Mouse (Mus musculus) gastrocnemius, postnatal 14 days (tissue): Measurements from ENCODE around the gene Smcp. TPM values are rescaled to one million over a fixed set of nuclear protein-coding genes. Genes with fewer than 3 reads are reported as not detected.

ENCODE experiments used
- DNase-seq: peaks from one replicate; pipeline ENCODE4 v3.0.0; 2021; ENCODE audit warnings: mixed read lengths
- intact Hi-C: fragments of 180-260 bp; cut with DNase I; formaldehyde crosslinking; loops from one replicate; pipeline ENCODE4 v1.15.1; 2025; ENCODE audit warnings: low total_unique reads
- long read RNA-seq, 2 experiments: library from polyadenylated mRNA; stranded (forward); transcript quantifications; one replicate each; pipeline ENCODE4 v2.0.0; 2021
- total RNA-seq, 2 experiments: library from RNA; stranded (reverse); gene quantifications; 2 replicates each; pipeline ENCODE4 v1.2.3; 2021

The Smcp gene
- total RNA-seq: not detected
- long read RNA-seq, experiment 1: 0 reads
- long read RNA-seq, experiment 2: 0 reads

DNA sequence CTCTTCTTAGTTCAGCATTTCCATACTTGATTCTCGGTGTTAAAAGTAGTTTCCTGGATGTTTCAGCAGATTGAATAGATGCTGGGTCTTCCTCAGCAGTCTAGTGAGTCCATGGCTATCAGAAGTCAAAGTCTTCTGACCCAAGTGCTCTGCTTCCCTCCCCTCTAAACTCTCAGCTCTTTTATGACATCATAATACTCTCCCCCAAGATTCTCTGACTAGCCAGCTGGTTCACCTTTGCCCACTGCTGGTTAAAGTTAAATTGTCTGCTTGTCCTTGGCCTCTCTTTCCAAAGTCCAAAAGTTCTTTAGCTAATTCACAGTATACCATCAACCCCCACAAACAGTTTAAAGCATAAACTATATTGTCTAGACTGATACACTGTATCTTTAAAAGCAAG, at the start of gene Smcp:
Gene Smcp (minus strand): TSS at position 140 of the 400 bp plus-strand sequence.
- intact Hi-C loops: no loop called here
- no peak for DNase-seq

DNA sequence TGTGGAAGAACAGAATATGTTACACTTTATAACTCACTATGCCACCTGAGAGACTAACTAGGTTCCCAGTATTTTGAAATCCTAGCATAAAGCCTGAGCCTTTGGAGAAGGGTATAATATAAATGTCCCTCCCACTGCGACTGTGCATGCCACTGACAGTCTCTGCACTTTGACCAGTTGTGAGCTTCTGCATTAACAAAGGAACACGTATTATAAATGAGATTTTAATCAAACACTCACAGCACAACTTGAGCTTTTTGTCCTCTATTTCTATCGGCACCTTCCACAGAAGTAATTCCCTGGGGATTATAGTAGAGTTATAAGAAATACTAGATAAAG, 49.8 kb upstream of the Smcp start:
- intact Hi-C loops: no loop called here
- DNase-seq: no peak

DNA sequence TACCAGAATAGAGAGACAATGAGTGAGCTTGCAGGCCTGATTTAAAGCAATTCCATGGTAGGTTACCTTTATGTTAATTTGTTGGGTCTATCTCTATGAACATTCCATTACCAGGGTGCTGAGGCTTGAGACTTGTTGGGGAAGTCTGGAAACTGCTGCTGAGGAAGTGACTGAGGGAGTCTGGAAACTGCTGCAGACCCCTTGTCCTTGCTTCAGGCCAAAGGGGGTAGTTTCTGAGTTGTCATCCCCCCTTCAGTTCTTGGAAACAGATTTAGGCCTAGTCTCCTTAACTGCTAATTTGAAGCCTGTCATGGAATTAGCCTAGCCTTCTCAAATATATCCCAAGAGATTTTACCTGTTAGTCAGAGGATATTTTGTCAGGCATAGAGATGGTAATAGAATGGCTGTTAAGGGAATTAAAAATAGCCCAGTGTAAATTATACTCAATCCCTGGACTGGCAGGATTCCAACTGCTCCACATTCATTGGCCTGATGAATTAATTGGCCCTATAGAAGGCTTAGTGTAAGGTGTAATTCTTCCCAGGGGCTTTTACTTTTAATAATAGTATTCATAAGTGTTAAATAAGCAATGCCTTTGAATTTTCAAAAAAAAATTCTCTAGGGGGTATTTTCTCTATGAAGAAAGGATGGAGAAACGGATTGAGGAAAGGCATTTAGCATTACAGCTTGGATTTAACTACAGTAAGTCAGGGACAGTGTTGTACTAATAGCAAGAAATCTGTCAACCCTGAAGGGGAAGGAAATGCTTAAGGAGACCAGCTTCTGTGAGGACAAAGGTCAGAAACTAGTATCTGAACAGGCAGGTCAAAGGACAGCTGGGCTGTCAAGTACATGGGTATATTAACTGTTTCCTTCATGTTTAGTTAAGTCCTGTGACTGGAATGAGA, 49.2 kb upstream of the Smcp start:
- intact Hi-C loops: no loop called here
- no peak for DNase-seq

DNA sequence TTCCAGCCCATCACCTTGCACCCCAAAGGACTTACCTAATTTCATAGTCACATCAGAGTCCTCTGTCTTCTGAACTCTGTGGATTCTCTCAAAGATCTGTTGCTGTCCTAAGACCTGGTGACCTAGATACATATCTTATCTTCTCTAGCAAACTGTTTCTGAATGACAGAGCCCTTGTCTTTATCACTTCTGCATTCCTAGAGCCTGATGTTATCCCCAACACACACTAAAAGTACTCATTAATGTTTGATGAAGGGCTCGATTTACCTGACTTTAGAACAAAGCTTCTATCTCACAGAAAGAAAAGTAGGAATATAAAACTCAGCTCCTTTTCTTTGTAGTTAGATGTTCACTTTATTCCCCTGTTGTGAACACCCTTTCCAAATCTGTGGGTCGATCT, 32.8 kb upstream of the Smcp start, which contains the start of gene Lce6a:
Gene Lce6a (minus strand): TSS at position 101 of the 400 bp plus-strand sequence.
- intact Hi-C loops: no loop called here
- DNase-seq: no peak

DNA sequence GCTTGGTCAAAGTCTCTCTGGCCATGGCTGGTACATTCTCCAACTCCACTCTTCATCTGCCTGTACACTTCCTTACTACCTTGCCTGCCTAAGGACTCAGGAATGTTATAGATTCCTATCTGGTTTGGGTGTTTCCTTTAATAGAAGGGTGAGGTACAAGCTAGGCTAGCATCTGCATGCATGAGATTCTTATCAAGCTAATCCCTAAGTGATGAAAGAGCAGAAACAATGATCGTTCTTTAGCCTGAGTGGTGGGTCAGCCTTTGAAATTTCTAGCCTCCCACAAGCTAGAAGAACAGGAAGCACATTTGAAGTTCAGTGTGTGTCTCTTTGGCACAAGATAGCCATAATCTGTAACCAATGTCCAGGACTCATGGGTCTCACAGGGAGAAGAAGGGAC, 21.0 kb upstream of the Smcp start:
- DNase-seq: no peak
- intact Hi-C loops: no loop called here

DNA sequence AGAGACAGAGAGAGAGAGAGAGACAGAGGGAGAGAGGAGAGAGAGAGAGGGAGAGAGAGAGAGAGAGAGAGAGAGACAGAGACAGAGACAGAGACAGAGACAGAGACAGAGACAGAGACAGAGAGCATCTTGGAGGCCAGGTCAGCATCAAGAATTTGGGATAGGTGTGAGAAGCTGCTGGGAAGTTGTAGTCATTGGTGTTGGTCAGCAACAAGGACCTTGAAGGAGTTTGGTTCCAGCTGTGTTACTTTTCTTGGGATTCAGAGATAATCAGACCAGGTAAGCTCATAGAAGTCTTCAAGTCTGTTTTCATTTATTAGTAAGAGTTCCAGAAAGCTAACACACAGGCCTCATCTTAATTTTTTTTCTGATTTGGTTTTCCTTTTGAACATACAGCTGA, 18.6 kb upstream of the Smcp start, which contains the start of gene 2210017I01Rik:
Gene 2210017I01Rik (minus strand): TSS at position 101 of the 400 bp plus-strand sequence.
- intact Hi-C loops: no loop called here
- no peak for DNase-seq

DNA sequence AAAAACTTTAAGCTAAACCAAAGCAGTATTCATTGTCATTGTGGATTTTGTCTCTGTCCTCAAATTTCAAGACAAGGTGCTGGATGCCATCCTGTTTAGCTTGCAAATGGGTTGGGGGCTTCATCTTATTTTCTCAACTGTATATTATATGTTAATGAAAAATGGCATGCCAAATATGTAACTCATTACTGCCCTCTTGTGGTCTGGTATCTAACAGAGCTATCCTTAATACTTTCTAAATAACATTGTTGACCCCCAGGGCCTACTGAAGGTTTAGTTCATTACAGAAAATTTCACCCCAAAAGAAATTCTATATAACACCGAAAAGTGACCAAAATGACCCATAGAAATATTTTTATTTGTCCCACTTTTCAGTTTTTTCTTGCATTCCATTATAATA, 13.4 kb upstream of the Smcp start:
- intact Hi-C loops: no loop called here
- DNase-seq: no peak

DNA sequence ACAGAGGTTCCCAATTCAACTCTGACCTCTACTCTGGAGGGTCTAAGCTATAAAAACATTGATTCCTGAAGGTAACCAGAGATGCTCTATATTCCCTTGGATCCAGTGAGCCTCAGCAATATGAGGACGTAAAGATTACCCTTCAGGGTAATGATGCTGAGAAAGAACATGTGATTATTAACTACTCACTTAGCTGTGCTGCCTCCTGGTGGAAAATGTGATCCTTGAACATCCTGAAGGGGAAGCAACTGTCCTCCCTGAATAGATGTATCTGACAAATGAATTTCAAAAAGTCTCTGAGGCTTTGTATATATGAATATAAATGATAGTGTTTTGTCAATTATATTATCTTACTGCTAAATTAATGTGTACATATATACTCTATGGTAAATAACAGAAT, 11.7 kb upstream of the Smcp start:
- intact Hi-C loops: no loop called here

DNA sequence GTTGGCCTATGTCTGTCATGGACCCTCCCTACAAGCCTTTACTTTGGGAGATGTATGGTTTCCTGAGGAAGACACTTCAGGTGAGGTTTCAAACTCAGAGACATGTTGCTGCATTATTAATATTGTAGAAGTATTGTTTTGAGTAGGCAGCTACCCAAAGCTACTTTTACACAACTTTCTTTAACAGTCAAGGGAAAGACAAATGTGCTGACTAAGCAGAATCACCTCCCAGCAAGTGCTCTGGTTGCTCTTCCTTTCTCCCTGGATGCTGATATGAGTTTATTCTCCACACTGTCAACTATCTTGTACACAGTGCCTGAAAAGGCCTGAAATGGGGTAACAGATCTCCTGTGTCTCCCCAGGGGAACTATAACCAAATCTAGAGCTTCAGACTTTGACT, 11.2 kb upstream of the Smcp start:
- DNase-seq: no peak
- intact Hi-C loops: no loop called here

More for the DNA sequence above, 11.7 kb upstream of the Smcp start:
- DNase-seq: no peak

DNA sequence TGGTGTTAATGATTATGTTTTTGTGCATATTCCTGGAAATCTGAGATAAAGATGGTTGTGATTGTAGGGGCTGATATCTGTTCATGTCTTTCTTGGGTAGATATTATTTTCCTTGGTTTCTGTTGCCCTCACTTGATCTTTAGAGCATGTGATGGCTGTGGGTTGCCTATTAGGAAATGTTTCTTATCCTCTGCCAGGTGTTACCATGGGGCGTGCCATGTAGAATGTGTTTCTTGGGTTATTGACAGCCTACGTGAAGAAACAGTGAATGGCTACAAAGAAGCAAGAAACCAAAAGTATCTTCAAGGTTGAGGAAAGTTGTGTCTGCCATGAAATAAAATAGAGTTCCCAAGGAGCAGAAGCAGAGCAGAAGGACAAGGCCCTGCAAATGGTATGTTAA, 9.6 kb upstream of the Smcp start:
- intact Hi-C loops: no loop called here
- DNase-seq: no peak

DNA sequence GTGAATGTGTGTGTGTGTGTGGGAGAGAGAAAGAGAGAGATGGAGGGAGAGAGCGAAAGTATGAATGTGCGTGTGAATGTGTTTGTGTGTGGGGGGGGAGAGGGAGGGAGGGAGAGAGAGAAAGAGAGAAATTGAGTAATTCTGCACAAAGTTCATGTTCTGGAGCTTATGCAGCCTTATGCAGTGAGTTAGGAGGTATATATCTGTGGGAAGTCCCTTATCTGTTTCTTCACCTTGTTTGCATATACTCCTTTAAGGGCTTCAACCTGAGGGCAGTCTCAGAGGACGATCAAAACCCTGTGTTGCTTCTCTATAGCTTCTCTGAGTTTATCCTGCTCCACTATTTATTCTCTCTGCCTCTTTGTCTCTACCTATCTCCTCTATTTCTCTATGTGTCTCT, 1.6 kb downstream of the Smcp start:
- intact Hi-C loops: no loop called here
- no peak for DNase-seq

DNA sequence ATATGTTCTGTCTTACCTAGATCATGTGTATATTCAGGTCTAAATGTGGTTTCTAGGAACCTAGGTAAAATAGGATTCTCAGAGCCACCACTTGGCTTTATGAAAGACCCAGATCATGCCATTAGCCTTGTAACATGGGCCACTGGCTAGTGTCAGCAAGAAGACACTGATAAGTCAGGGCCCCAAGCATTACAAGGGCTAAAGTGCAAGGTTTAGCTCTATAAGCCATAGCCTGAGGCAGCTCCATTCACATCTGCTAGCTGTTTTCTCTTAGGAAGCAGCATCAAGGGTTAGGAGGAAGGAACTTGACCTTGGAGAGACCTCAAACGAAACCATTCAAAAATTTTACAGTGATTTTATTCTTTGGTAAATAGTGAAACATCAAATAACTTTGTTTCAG, 3.7 kb downstream of the Smcp start:
- intact Hi-C loops: no loop called here
- no peak for DNase-seq

DNA sequence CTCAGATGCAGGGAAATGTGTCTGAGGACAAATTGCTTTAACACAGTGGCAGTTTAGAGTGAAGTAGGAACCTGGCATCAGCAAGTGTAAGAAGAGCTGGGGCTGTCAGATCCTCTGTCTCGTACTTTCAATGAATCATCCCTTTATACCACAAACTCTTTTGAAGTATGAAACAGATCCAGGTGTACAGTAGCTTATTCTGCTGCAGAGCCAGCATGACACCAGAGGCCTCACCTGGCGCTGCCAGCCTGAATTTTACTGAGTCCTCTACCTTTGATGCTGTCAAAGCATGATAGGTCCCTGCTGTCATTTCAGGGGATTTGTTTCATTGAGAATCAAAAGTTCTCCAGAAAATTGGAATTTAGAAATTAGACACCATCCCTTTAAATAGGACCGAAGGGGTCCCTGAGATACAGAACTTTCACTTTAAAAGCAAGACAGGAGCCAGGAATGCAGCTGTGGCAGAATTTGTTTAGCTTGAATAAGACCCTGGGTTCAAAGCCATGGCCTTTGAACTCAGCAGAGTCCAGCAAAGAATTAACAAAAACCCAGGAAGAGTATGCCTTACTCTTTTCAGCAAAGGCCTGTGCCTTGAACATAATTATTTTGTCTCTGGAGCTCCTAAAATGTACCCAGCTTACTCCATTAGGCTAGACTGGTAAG, 5.5 kb downstream of the Smcp start:
- intact Hi-C loops: no loop called here
- DNase-seq: no peak

DNA sequence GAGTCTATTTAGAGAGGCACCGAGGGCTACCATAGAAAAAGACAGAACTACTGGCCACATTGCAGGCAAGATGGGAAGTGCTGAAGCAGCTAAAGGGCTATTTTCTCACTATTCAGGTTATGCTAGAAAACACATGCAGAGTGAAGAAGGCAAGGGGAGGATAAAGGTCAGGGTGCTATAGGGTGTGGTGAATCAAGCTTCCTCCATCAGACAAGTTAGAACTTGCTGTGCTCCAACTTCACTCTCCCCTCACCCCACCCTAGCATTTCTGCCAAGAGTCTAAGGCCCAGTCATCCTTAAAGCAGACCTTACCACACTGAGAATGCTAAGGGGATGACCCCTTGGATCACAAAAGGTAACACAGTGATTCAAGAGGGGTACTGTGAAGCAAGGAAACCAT, 9.3 kb downstream of the Smcp start:
- intact Hi-C loops: no loop called here
- DNase-seq: no peak

DNA sequence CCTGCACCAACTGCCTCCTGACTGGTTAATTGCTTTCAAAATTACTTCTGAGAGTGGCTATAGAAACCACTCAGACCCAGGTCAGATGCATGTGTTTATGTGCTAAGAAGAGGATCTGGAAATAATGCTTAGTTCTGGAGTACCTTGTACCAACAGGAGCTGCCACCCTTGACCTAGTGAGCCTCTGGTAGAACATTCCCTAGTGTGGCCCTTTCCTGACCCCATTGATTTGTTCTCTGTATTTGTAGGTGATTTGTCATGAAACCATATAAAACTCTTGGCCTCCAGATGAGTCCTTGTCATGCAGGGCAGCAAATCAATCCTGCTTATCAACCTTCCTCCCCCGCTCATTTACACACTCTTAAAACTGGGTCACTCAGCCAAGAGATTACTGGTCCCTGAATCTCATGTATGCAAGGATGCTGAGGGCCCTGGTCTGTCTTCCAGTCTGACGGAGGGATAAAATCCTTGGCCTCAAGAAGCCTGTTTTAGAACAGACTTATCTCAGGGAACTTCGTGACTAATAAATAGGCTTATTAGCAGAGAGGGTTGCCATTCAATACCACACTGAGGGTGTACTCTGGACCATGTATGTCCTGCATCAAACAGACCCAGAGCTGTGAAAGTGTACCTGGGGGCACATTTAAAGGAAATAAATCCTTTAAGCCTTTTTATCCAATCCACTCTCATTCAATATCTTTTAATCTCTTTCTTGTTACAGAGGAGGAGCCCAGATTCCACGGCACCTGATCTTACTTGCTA, 10.0 kb downstream of the Smcp start:
- intact Hi-C loops: no loop called here
- DNase-seq: no peak

DNA sequence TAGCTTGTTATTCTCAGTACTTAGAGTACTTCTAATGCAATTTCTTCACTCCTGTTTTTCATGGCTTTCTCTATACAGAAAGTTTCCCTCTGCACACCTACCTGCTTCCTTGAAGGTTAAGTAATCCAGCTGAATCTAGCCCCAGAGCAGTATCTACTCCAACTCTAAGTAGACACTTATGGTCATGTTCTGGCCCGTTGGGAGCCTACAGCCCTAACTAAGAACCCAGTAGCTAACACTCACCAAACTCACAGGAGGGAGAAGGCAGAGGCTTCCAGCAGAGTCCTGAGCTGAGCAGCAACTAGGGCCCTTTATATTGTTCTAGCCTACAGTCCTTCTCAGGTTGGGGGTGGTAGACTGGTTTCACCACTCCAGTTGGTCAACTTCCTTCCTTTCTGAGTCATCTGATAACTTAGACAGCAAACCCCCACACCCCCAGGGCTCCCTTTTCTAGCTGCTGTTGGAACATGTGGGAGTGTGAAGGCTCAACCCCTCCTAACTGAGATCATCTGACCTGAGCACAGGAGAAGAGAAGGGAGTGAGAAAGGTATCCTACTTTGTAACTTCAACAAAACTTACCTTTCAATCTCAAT, 15.3 kb downstream of the Smcp start, which contains the start of gene Ivl:
Gene Ivl (minus strand): TSS at position 287 of the 593 bp plus-strand sequence.
- intact Hi-C loops: no loop called here
- DNase-seq: no peak

DNA sequence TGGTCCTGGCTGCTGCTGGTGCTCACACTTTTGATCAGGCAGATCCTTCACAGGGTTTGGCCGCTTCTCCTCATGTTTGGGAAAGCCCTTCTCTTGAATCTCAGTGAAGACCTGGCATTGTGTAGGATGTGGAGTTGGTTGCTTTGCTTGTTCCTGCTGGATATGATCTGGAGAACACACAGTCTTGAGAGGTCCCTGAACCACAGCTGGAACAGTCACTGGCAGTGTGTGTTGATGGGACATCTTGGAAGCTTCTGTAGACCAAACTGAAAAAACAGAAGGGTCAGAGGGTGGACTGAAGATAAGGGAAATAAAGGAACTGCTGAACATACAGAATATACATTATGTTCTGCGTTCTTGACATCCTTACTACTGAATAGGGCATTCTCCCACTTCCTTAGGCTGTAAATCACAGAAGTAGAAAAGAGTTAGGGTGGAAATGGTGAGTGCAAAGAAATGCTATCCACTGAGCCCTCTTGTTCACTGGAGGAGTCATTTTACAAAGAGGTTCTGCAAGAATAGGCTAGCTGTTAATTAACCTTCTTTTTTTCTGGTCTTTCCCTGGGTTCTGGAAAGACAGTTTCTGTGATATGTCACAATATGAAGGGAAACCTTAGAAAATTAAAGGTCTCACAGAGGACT, 16.2 kb downstream of the Smcp start:
- intact Hi-C loops: no loop called here
- DNase-seq: no peak

DNA sequence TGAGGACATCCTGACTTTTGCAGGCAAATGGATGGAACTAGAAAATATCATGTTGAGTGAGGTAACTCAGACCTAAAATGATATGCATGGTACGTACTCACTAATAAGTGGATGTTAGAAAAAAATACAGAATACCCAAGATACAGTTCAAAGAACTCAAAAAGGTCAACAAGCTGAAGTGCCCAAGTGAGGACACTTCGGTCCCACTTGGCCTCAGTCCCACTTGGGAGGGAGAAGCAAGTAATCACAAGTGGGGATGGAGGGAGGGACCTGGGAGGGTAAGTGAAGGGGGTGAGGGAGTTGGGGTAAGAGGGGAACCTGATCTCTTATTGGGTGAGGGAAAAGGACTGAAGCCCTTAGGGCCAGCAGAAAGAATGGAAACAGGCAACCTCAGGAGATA, 20.0 kb downstream of the Smcp start:
- intact Hi-C loops: no loop called here
- no peak for DNase-seq

DNA sequence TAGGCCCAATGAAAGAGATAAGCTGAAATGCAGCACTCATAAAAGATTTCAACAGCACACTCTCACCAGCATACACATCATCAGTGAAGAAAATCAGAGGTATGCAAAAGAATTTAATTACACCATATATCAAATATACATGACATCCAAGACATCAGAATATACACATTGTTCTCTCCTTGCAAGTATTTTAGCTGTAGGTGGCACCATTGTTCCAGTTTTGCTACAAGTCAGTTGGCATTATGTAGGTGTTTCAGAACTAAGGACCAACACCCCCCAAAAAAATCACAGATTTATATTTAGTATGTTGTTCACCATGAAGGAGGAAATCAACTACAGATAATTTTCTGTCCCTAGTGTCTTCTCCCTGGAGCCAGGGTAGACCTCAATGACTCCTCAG, 23.4 kb downstream of the Smcp start:
- no peak for DNase-seq
- intact Hi-C loops: no loop called here
